Mouse (Mus musculus) liver, postnatal 0 days (tissue): Measurements from ENCODE around the gene Tmc8. TPM values are rescaled to one million over a fixed set of nuclear protein-coding genes. Genes with fewer than 3 reads are reported as not detected.

Experiments
- ATAC-seq: fragments of 200-750 bp; cut with Nextera tagmentation; 2 replicates; pipeline ENCODE4 v1.8.0; 2017; ENCODE audit warnings: mild to moderate bottlenecking, moderate library complexity
- DNase-seq: peaks from one replicate; pipeline ENCODE4 v3.0.0-alpha.2; 2016
- H3K27ac ChIP-seq: fragments of 300-500 bp; sonication (generic); 2 replicates; pipeline ENCODE4 v1.5.1; 2014; ENCODE audit warnings: antibody characterized with exemption, moderate library complexity, mild to moderate bottlenecking, low read depth
- H3K27me3 ChIP-seq: fragments of 300-500 bp; sonication (generic); 2 replicates; pipeline ENCODE4 v1.6.1; 2014; ENCODE audit warnings: low read length, control low read depth, mixed read lengths; ENCODE audit not compliant: insufficient read depth
- H3K36me3 ChIP-seq: fragments of 300-500 bp; sonication (generic); replicated peaks from 2 replicates; pipeline ENCODE4 v1.6.1; 2014; ENCODE audit warnings: mild to moderate bottlenecking, control low read depth, low read length, moderate library complexity, mixed read lengths; ENCODE audit not compliant: insufficient read depth
- H3K4me1 ChIP-seq: fragments of 300-500 bp; sonication (generic); 2 replicates; pipeline ENCODE4 v1.6.1; 2014; ENCODE audit warnings: antibody characterized with exemption, mild to moderate bottlenecking, control low read depth; ENCODE audit not compliant: insufficient read depth
- H3K4me2 ChIP-seq: fragments of 300-500 bp; sonication (generic); 2 replicates; pipeline ENCODE4 v1.6.1; 2014; ENCODE audit warnings: low read depth, mild to moderate bottlenecking, low read length, moderate library complexity, mixed read lengths
- H3K4me3 ChIP-seq: fragments of 300-500 bp; sonication (generic); 2 replicates; pipeline ENCODE4 v1.5.1; 2014; ENCODE audit warnings: low read depth, low read length
- H3K9ac ChIP-seq: fragments of 300-500 bp; sonication (generic); replicated peaks from 2 replicates; pipeline ENCODE4 v1.6.1; 2014; ENCODE audit warnings: mild to moderate bottlenecking, moderate library complexity
- H3K9me3 ChIP-seq: fragments of 300-500 bp; sonication (generic); 2 replicates; pipeline ENCODE4 v1.6.1; 2016; ENCODE audit warnings: mild to moderate bottlenecking, control low read depth, low read length, mixed read lengths
- CTCF ChIP-seq: sonication (generic); IDR thresholded peaks from 2 replicates; pipeline ENCODE4 v1.5.1; 2016; ENCODE audit warnings: antibody characterized with exemption, low read depth
- EP300 ChIP-seq: IDR thresholded peaks from 2 replicates; pipeline ENCODE4 v1.6.1; 2016; ENCODE audit warnings: antibody characterized with exemption, low read depth, mild to moderate bottlenecking
- WGBS: fragments of 180-500 bp; shearing (Covaris S2); extraction: QIAGEN DNeasy Blood & Tissue Kit; methylation state at CpG from one replicate; pipeline ENCODE4 v1.1.7; 2014; ENCODE audit not compliant: insufficient replicate concordance; 5-methylcytosine and 5-hydroxymethylcytosine counted together
- polyA plus RNA-seq: library from polyadenylated mRNA; unstranded; fragments of >200 nt; fragmentation: Nextera tagmentation; extraction: Ambion mirVana; gene quantifications from 2 replicates; pipeline ENCODE4 v1.2.1, GENCODE M21; 2015

Gene Tmc8
- polyA plus RNA-seq, 1 experiment from 2014 or later = 6.8 TPM

DNA sequence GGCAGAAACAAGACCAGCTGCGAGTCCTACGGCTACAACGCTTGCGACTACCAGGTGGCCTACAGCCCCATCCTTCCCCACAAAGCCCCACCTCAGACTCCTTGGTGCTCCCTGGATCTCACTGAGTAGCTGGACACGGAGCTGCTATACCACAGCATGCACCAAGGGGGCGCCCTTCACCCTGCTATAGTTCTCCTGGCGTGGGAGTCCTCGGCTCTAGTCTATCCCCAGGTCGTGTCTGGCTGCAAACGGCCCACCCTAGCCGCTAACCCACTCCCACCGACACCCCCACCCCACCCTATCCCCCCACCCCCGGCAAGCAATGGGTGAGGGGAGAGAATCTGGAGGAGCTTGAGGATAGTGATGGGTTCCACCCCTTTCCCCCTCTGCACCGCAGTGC lies 8.4 kb downstream of the Tmc8 start:
- Histone ChIP-seq H3K9ac (0 out of 2 replicates have a peak overlapping the region, but pooled peaks have one; percentile 22), H3K9me3 (no peaks in the 10 kb centered on the region), H3K27me3 (no peaks in the 10 kb centered on the region), H3K36me3 (peaks cover 21% of the 10 kb centered on the region), H3K4me3 (peak overlapping the region; percentile 21; the same call in 1 of the 2 replicates), H3K4me1 (peaks cover 26% of the 10 kb centered on the region), H3K27ac (no peak overlapping the region), H3K4me2 (peak overlapping the region; percentile 69)
- WGBS = 7% methylated on average over 14 of the region's 14 CpGs
- DNase-seq = peak; percentile 88
- ATAC-seq = peak; percentile 71
- TF ChIP-seq EP300 (no peak), CTCF (peak; percentile 93)

DNA sequence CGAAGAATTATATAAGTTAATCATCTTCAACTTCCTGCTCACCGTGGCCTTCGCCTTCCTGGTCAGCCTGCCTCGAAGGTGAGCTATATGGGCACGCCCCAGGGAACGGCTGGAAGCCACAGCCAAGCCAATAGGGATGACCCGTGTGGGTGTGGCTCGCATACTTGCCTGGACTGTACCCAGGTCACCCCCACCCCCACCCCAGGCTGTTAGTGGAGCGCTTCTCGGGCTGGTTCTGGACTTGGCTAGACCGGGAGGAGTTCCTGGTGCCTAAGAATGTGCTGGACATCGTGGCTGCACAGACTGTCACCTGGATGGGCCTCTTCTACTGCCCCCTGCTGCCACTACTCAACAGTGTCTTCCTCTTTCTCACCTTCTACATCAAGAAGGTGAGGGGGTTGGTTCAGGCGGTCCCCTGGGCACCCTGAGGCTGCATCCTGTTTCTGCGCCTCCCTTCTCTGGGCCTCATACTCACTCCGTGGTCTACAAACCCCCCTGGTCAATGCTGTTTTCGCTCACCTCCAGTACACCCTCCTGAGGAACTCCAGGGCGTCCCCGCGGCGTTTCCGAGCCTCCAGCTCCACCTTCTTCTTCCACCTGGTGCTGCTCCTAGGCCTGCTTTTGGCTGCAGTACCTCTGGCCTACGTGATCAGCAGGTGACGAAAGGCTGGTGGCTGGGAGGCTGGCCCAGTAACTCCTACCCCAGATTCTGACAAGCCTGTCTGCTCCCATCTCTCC lies 9.0 kb downstream of the Tmc8 start:
- peak; percentile 70 for ATAC-seq
- peaks cover 28% of the 10 kb centered on the region for H3K4me1 ChIP-seq
- H3K4me3 ChIP-seq = peak overlapping the region; percentile 21; the same call in 1 of the 2 replicates
- WGBS = 40% methylated on average over 23 of the region's 23 CpGs
- H3K9ac ChIP-seq = 0 out of 2 replicates have a peak overlapping the region, but pooled peaks have one; percentile 22
- peak overlapping the region; percentile 69 for H3K4me2 ChIP-seq
- TF ChIP-seq CTCF (peak; percentile 72), EP300 (no peak)
- DNase-seq = peak; percentile 65
- H3K27me3 ChIP-seq = no peaks in the 10 kb centered on the region
- peaks cover 17% of the 10 kb centered on the region for H3K36me3 ChIP-seq
- peak overlapping the region; percentile 56 for H3K27ac ChIP-seq
- no peaks in the 10 kb centered on the region for H3K9me3 ChIP-seq

DNA sequence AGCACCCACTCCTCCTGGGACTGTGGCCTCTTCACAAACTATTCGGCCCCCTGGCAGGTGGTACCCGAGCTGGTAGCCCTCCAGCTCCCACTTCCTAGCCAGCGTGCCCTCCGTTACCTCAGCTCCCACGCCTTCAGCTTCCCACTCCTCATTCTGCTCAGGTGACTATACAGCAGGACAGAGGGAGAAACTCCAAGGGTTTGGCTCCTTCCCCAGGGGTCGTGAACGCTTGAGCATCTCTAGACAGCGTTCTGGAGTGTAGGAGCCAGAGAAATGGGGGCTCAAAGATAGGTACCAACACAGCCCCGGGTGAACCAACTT lies 9.5 kb downstream of the Tmc8 start:
- H3K9ac ChIP-seq = no peak overlapping the region
- 81% methylated on average over 9 of the region's 9 CpGs for WGBS
- no peak for DNase-seq
- no peaks in the 10 kb centered on the region for H3K9me3 ChIP-seq
- H3K4me2 ChIP-seq = no peak overlapping the region
- peak overlapping the region; percentile 56 for H3K27ac ChIP-seq
- H3K36me3 ChIP-seq = peaks cover 17% of the 10 kb centered on the region
- H3K27me3 ChIP-seq = no peaks in the 10 kb centered on the region
- H3K4me1 ChIP-seq = peaks cover 33% of the 10 kb centered on the region
- no peak for TF ChIP-seq EP300
- TF ChIP-seq CTCF = no peak
- no peak for ATAC-seq
- H3K4me3 ChIP-seq = no peak overlapping the region

DNA sequence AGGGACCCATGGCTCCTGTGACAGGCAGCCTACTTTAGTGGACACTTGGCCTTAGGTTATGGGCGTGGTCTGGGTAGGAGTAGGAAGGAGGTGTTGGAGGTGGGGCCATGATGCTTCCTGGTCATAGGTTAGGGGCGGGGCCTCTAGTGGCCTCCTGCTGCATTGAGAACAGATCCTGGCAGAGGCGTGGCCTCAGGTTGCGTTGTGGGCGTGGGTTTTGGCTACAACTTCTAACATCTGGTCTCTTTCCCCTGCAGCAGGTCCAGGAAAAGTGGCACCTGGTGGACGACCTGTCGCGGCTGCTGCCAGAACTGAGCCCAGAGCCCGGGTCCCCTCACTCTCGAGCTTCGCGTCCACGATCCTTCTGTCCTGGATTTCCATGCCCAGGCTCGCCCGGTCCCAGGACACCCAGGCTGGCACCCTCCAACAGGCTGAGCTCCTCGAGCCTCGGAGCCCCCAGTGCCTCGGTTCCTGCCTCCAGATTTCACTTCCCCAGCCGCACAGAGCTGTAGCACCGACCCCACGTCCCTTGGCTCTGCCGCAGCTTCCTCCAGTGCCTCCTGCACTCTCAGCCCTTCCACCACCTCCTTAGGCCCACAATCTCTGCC lies 10.5 kb downstream of the Tmc8 start:
- H3K9me3 ChIP-seq = no peaks in the 10 kb centered on the region
- H3K27ac ChIP-seq = peak overlapping the region; percentile 56
- H3K9ac ChIP-seq = peak overlapping the region; percentile 27; the same call in 1 of the 2 replicates
- no peaks in the 10 kb centered on the region for H3K27me3 ChIP-seq
- H3K4me3 ChIP-seq = peak overlapping the region; percentile 7
- peak overlapping the region; percentile 63 for H3K4me2 ChIP-seq
- peak; percentile 93 for DNase-seq
- H3K36me3 ChIP-seq = peaks cover 10% of the 10 kb centered on the region
- H3K4me1 ChIP-seq = peaks cover 43% of the 10 kb centered on the region
- 3% methylated on average over 22 of the region's 22 CpGs for WGBS
- peak; percentile 83 for ATAC-seq
- TF ChIP-seq CTCF (peak; percentile 4; the same call in 1 of the 2 replicates), EP300 (no peak)

DNA sequence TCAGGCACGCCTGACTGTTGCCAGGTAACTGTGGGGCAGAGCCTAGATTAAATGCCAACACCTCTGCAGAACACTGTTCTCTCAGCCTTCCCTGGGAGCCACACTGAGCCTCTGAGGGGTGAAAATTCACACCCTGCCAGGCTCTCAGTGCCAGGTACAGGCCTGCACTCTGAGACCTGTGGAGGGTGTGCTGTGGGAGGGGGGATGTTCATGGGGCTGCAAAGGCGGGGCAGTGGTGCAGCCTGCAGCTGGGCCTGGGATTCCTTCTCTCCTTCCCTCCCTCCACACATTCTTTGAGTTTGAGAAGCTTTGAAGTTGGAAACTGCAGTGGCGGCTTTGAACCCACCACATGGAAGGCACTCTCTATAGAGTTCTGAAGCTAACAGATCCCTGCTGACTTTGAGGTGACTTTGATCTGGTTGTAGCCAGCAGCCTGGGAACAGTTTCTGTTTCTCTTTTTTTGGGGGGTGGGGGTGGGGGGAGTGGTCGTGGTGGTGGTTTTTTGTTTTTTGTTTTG lies 12.2 kb downstream of the Tmc8 start:
- Histone ChIP-seq H3K4me1 (peaks cover 54% of the 10 kb centered on the region), H3K9me3 (no peaks in the 10 kb centered on the region), H3K9ac (no peak overlapping the region), H3K4me2 (no peak overlapping the region), H3K27me3 (no peaks in the 10 kb centered on the region), H3K36me3 (peaks cover 7% of the 10 kb centered on the region), H3K4me3 (no peak overlapping the region), H3K27ac (no peak overlapping the region)
- ATAC-seq (no peak), DNase-seq (no peak)
- 76% methylated on average over 4 of the region's 4 CpGs for WGBS
- TF ChIP-seq EP300 (no peak), CTCF (no peak)

DNA sequence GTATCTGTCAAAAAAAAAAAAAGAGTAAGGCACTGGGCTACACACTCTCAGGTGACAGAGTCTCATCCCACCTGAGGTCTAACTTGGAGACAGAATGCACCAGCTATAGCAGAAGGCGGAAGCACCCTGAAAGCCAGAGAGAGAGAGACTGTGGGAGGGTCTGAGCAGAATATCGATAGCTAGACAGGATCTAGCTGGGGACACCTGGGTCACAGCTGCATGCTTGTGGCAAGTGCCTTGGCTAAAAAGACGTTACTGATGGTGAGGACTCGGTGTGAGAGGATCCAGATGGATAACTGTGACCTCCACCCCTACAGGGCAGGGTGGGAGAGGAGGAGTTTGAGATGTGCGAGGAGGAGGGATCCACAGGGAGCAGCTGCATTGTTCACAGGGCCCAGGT lies 15.1 kb downstream of the Tmc8 start:
- ATAC-seq = peak; percentile 11
- H3K4me1 ChIP-seq = peaks cover 42% of the 10 kb centered on the region

More for the DNA sequence above, 15.1 kb downstream of the Tmc8 start:
- H3K4me3 ChIP-seq = peak overlapping the region; percentile 63
- TF ChIP-seq CTCF (no peak), EP300 (no peak)
- H3K4me2 ChIP-seq = peak overlapping the region; percentile 73
- H3K9me3 ChIP-seq = no peaks in the 10 kb centered on the region
- 30% methylated on average over 5 of the region's 5 CpGs for WGBS
- H3K36me3 ChIP-seq = no peaks in the 10 kb centered on the region
- H3K9ac ChIP-seq = peak overlapping the region; percentile 69
- peak overlapping the region; percentile 91 for H3K27ac ChIP-seq
- DNase-seq = no peak
- no peaks in the 10 kb centered on the region for H3K27me3 ChIP-seq
